Mouse (Mus musculus): ENCODE measurements around the gene Vwa8. TPM values are rescaled to one million over a fixed set of nuclear protein-coding genes. Genes with fewer than 3 reads are reported as not detected.

The Vwa8 gene
- polyA plus RNA-seq, 1 experiment from 2014 or later = 6.0 TPM

DNA sequence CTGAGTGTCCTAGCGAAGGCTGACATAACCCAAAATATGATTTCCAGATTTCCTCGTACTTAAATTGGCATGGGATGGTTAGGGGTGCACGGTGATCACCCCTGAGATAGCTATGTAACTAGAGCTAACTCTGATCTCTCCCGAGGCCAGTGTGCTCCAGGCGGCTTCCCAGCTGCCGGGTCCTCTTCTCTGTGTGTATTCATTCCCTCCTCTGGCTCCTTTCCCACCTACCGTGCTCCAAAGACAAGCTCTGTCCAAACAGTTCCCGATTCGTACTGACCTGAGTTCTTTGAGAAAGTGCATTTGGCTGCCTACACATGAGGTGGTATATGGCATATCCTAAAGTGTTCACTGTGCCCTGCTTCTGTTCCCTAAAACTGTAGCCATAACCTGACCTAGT is 313.8 kb downstream of the Vwa8 start:
- Histone ChIP-seq H3K4me2 (no peak overlapping the region), H3K9me3 (replicated peaks) (no peaks in the 10 kb centered on the region), H3K36me3 (peaks cover 5% of the 10 kb centered on the region; the same call in 1 of the 2 replicates), H3K27ac (no peak overlapping the region), H3K27me3 (no peaks in the 10 kb centered on the region), H3K4me1 (replicated peaks) (no peaks in the 10 kb centered on the region), H3K4me3 (replicated peaks) (no peak overlapping the region), H3K9ac (no peak overlapping the region)
- WGBS (ENCODE audit: insufficient replicate concordance) = 71% methylated on average over 9 of the region's 9 CpGs
- DNase-seq (no peak), ATAC-seq (ENCODE audit: low read depth) (no peak)

DNA sequence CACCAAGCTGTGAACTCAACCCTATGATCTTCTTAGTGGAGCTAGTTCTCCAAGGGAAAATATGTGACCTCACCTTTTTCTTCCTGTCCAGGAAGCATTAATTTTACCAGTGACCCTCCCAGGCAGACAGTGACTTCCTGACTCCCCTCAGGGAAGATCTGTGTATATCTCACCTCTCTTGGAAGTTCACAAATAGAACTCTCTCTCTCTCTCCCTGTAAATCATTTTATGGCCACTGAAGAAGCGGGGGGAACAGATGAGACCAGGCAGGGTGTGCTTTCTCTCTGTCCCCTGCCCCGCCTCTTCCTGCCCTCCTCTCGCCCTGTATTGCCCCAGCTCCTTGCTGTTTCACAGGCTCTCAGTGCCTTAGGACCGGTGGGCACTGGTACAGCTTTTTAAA is 315.5 kb downstream of the Vwa8 start:
- no peaks in the 10 kb centered on the region for H3K27me3 ChIP-seq
- no peak for DNase-seq
- 59% methylated on average over 4 of the region's 4 CpGs for WGBS (ENCODE audit: insufficient replicate concordance)
- H3K4me1 ChIP-seq (replicated peaks) = no peaks in the 10 kb centered on the region
- no peak overlapping the region for H3K9ac ChIP-seq
- H3K9me3 ChIP-seq (replicated peaks) = no peaks in the 10 kb centered on the region
- ATAC-seq (ENCODE audit: low read depth) = no peak
- H3K4me3 ChIP-seq (replicated peaks) = no peak overlapping the region
- H3K36me3 ChIP-seq = peaks cover 5% of the 10 kb centered on the region; the same call in 1 of the 2 replicates
- no peak overlapping the region for H3K27ac ChIP-seq
- no peak overlapping the region for H3K4me2 ChIP-seq

DNA sequence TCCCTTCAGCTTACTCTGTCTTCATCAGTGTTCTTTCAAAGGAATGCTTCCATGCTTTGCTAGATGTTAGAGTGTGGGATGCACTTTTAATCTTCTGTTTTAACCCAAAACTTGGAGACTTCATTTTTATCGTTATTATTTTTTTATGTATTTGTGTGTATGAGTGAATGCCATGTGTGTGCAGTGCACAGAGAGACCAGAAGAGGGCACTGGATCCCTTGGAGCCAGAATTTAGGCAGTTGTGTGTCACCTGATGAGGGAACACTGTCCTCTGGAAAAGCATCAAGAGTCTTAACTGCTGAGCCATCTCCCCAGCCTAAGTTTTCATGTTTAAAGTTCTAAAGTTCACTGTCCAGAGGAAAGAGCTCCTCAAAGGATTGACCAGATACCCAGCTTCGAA is 316.1 kb downstream of the Vwa8 start:
- Histone ChIP-seq H3K4me3 (replicated peaks) (no peak overlapping the region), H3K9me3 (replicated peaks) (no peaks in the 10 kb centered on the region), H3K4me1 (replicated peaks) (no peaks in the 10 kb centered on the region), H3K36me3 (peaks cover 5% of the 10 kb centered on the region; the same call in 1 of the 2 replicates), H3K4me2 (no peak overlapping the region), H3K27ac (no peak overlapping the region), H3K9ac (no peak overlapping the region), H3K27me3 (no peaks in the 10 kb centered on the region)
- ATAC-seq (ENCODE audit: low read depth) (no peak), DNase-seq (no peak)
- 72% methylated on average over 2 of the region's 2 CpGs for WGBS (ENCODE audit: insufficient replicate concordance)

DNA sequence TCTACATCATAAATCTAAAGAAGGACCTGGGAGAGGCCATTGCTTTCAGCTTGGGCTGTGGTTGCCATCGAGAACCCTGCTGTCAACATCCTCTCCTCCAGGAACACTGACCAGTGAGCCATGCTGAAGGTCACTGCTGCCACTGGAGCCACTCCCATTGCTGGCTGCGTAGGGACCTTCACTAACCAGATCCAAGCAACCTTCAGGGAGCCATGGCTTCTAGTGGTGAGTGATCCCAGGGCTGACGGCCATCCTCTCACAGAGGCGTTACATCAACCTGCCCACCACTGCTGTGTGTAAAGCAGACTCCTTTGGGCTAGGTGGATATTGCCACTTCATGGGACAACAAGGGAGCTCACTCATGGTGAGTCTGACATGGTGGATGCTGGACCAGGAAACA is 325.7 kb downstream of the Vwa8 start:
- H3K4me2 ChIP-seq = no peak overlapping the region
- H3K27me3 ChIP-seq = no peaks in the 10 kb centered on the region
- WGBS (ENCODE audit: insufficient replicate concordance) = 80% methylated on average over 4 of the region's 4 CpGs

DNA sequence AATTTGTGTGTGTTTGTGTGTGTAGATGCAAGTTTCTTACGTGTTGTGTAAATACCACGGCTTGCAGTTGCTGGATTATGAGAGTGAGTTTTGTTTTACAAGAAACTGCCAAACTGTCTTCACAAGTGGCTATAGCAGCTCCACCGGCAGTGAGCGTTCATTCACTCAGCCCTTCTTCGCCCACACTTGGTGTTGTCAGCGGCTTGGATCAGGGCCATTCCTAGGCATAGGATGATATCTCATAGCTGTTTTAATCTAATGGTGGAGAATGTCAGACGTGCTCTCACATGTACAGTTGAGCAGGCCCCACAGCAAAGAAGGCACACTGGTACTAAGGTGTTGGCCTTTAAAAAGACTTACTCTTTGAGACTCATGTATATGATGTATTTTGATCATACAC is 328.9 kb downstream of the Vwa8 start:
- Histone ChIP-seq H3K27me3 (no peaks in the 10 kb centered on the region), H3K4me3 (replicated peaks) (no peak overlapping the region), H3K9me3 (replicated peaks) (0 out of 2 replicates have a peak, but pooled peaks cover 6% of the 10 kb centered on the region), H3K4me2 (no peak overlapping the region), H3K27ac (no peak overlapping the region), H3K9ac (no peak overlapping the region), H3K36me3 (peaks cover 13% of the 10 kb centered on the region), H3K4me1 (replicated peaks) (no peaks in the 10 kb centered on the region)
- DNase-seq = no peak
- ATAC-seq (ENCODE audit: low read depth) = no peak
- WGBS (ENCODE audit: insufficient replicate concordance) = 81% methylated on average over 7 of the region's 7 CpGs

More for the DNA sequence above, 325.7 kb downstream of the Vwa8 start:
- Histone ChIP-seq H3K9me3 (replicated peaks) (0 out of 2 replicates have a peak, but pooled peaks cover 6% of the 10 kb centered on the region), H3K4me1 (replicated peaks) (no peaks in the 10 kb centered on the region), H3K9ac (no peak overlapping the region), H3K4me3 (replicated peaks) (no peak overlapping the region), H3K36me3 (peaks cover 13% of the 10 kb centered on the region), H3K27ac (no peak overlapping the region)
- DNase-seq (no peak), ATAC-seq (ENCODE audit: low read depth) (no peak)

DNA sequence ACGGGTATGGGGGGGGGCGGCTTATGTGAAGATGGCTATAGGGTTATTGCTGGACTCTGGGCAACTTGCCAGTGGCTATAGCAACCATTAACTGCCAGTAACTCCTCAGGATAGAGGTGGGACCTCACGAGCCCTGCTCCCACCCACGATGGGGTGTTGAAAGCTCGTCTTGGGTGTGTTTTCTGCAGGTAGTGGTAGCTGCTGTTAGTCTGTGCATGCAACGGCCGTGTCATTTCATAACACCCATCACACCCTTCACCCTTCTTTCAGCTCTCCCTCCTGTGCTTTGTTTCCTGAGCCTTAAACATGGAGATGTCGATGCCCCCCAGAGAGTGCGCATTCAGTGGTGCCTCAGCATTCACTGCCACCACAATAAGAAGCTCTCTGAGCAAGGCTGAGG is 329.4 kb downstream of the Vwa8 start:
- Histone ChIP-seq H3K4me3 (replicated peaks) (no peak overlapping the region), H3K4me1 (replicated peaks) (no peaks in the 10 kb centered on the region), H3K4me2 (no peak overlapping the region), H3K36me3 (peaks cover 13% of the 10 kb centered on the region), H3K27ac (no peak overlapping the region), H3K9ac (no peak overlapping the region), H3K9me3 (replicated peaks) (0 out of 2 replicates have a peak, but pooled peaks cover 6% of the 10 kb centered on the region), H3K27me3 (no peaks in the 10 kb centered on the region)
- DNase-seq = no peak
- ATAC-seq (ENCODE audit: low read depth) = no peak
- 75% methylated on average over 9 of the region's 9 CpGs for WGBS (ENCODE audit: insufficient replicate concordance)

DNA sequence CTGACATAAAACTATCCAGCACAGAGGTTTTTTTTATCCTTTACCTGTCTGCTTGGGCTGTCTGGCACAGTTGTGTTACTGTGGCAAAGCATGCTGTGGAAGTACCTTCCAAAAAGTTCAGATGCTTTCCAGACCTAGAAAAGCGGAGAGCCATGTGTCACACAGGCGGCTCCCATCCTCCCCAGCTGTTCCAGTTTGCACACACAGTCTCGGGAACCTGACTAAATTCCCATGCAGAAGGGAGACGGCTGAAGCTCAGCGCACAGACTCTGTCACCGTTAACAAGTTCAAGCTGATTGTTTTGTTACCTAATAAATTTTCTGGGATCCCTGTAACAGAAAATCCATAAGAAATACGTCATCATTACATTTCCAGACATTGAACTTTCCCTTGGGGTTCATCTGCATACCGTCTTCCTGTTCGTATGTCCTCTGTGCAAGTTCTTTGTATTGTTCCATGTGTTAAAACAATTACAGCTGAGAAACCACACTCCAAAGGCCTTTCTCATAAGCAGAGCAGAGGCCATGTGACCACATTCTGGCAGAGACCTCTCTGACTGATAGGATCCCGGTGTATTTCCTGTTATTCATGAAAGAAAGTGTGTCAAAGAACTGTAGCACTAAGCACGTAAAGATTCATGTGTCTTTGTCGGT is 331.4 kb downstream of the Vwa8 start:
- Histone ChIP-seq H3K36me3 (peaks cover 8% of the 10 kb centered on the region; the same call in 1 of the 2 replicates), H3K27ac (no peak overlapping the region), H3K4me3 (replicated peaks) (no peak overlapping the region), H3K9ac (no peak overlapping the region), H3K27me3 (no peaks in the 10 kb centered on the region), H3K4me1 (replicated peaks) (no peaks in the 10 kb centered on the region), H3K4me2 (no peak overlapping the region), H3K9me3 (replicated peaks) (0 out of 2 replicates have a peak, but pooled peaks cover 6% of the 10 kb centered on the region)
- WGBS (ENCODE audit: insufficient replicate concordance) = 57% methylated on average over 12 of the region's 12 CpGs
- ATAC-seq (ENCODE audit: low read depth) (no peak), DNase-seq (no peak)

DNA sequence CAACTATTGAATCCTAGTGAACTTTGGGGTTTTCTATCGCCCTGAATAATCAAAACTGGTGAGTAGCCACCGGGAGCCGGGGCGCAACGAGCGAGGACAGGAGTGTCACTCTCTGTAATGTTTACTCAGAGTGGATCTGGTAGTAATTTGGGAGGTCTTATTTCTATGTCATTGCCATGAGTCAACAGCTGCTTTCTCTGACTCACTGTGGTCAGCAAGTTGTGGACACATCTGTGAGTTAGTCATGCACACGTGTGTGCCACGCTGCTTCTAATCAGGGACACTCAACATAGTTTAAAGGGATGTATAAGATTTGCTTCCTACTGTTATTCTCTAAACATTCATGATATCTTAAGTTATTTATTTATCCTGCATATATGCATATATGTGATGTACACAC is 332.9 kb downstream of the Vwa8 start:
- WGBS (ENCODE audit: insufficient replicate concordance) = 80% methylated on average over 8 of the region's 8 CpGs
- no peaks in the 10 kb centered on the region for H3K27me3 ChIP-seq
- H3K4me2 ChIP-seq = no peak overlapping the region
- ATAC-seq (ENCODE audit: low read depth) (no peak), DNase-seq (no peak)
- no peak overlapping the region for H3K9ac ChIP-seq
- H3K27ac ChIP-seq = no peak overlapping the region
- peaks cover 6% of the 10 kb centered on the region; the same call in 1 of the 2 replicates for H3K36me3 ChIP-seq
- no peak overlapping the region for H3K4me3 ChIP-seq (replicated peaks)
- H3K9me3 ChIP-seq (replicated peaks) = no peaks in the 10 kb centered on the region
- H3K4me1 ChIP-seq (replicated peaks) = no peaks in the 10 kb centered on the region

DNA sequence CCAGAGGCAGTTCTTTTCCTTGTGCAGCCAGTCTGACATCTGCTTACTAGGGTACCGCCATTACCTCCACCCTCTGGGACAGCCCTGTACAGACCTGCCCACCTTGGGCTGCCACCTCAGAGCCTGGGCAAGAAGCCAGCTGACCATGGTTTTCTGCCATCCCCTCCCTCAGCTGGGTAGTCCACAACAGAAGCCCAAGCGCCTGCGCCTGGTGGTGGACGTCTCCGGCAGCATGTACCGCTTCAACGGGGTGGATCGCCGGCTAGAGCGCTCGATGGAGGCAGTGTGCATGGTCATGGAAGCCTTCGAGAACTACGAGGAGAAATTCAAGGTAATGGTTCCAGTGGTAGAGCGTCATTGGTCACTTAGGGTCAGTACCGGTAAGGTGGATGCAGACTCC is 333.9 kb downstream of the Vwa8 start:
- Histone ChIP-seq H3K36me3 (peaks cover 6% of the 10 kb centered on the region; the same call in 1 of the 2 replicates), H3K4me2 (no peak overlapping the region), H3K27ac (no peak overlapping the region), H3K9ac (no peak overlapping the region), H3K9me3 (replicated peaks) (no peaks in the 10 kb centered on the region), H3K4me3 (replicated peaks) (no peak overlapping the region), H3K4me1 (replicated peaks) (no peaks in the 10 kb centered on the region), H3K27me3 (no peaks in the 10 kb centered on the region)
- whole genome bisulfite sequencing (ENCODE audit: insufficient replicate concordance) = 90% methylated on average over 15 of the region's 15 CpGs
- no peak for DNase-seq
- ATAC-seq (ENCODE audit: low read depth) = no peak

DNA sequence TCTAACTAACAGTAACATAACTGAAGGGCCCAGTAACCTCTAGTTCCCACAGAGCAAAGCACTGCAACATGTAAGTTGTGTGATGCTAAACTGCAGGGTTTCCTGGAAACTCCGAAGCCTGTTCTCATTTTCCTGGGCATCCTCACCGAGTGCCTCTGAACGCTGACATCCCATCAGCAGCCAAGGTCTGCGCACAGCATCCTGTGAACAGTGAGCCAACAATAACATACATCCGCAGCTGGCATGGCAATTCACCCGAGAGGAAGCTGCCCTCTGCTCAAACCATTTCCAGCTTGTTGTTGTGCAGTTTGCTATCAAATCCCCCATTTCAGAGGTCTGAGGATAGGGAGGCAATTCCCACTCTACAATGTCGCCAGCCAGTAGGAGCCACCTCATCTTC is 334.4 kb downstream of the Vwa8 start:
- H3K27ac ChIP-seq = no peak overlapping the region
- no peaks in the 10 kb centered on the region for H3K27me3 ChIP-seq
- no peak for DNase-seq
- no peak for ATAC-seq (ENCODE audit: low read depth)
- peaks cover 6% of the 10 kb centered on the region; the same call in 1 of the 2 replicates for H3K36me3 ChIP-seq
- H3K4me1 ChIP-seq (replicated peaks) = no peaks in the 10 kb centered on the region
- H3K9me3 ChIP-seq (replicated peaks) = no peaks in the 10 kb centered on the region
- WGBS (ENCODE audit: insufficient replicate concordance) = 73% methylated on average over 7 of the region's 7 CpGs
- no peak overlapping the region for H3K9ac ChIP-seq
- no peak overlapping the region for H3K4me3 ChIP-seq (replicated peaks)
- H3K4me2 ChIP-seq = no peak overlapping the region

DNA sequence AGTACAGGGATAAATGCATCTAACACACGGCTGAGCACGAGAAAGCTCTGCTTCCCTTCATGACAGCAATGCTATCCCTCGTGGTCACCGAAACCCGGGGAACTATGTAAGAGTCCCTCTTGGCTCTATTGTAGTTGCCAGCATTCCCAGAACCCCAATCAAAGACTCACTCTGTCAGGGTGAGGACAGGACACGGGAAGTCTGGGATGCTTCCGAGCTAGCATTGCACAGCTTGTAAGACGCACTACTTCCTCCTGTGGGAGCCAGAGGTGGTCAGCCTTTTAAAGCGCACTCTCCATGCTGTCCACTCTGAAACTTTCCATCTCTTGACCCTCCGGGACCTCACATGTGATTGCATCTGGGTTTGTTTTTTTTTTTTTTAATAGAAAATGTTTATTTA is 335.2 kb downstream of the Vwa8 start:
- H3K36me3 ChIP-seq = peaks cover 6% of the 10 kb centered on the region; the same call in 1 of the 2 replicates
- ATAC-seq (ENCODE audit: low read depth) = no peak
- H3K4me2 ChIP-seq = no peak overlapping the region
- no peak overlapping the region for H3K27ac ChIP-seq
- H3K27me3 ChIP-seq = no peaks in the 10 kb centered on the region
- no peak for DNase-seq
- no peaks in the 10 kb centered on the region for H3K4me1 ChIP-seq (replicated peaks)
- H3K4me3 ChIP-seq (replicated peaks) = no peak overlapping the region
- no peak overlapping the region for H3K9ac ChIP-seq
- WGBS (ENCODE audit: insufficient replicate concordance) = 76% methylated on average over 10 of the region's 10 CpGs
- H3K9me3 ChIP-seq (replicated peaks) = no peaks in the 10 kb centered on the region

DNA sequence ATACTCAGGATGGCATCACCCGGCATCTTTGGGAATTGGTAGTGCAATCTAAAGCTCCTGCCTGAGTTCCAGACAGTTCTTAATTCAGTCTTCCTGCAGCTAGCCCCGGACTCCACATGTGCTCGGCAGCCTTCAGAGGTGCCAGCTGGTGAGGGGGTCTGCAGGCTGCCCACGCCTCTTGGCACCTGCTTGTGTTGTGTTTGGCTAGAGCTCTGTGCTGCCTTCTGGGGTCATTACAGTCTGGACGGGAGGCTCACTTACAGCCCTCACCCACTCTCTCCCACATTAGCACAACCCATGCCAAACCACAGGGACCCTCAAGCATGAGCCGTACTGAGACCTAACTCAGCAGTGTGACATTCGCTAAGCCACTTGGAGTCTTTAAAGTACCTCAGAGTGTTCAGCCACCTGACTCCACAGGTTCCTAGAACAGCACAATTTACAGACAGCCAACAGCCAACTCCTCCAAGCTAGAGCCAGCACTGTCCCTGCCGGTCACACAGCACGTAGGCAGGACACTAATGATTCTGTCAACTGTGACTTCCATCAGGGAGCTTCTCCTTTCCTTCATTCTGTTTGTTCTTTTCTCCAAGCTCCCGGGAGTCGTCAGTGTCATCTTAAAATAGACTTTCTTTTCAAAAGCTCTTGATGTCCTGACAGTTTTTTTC is 336.3 kb downstream of the Vwa8 start:
- 78% methylated on average over 11 of the region's 11 CpGs for WGBS (ENCODE audit: insufficient replicate concordance)

More for the DNA sequence above, 336.3 kb downstream of the Vwa8 start:
- no peak overlapping the region for H3K4me2 ChIP-seq
- DNase-seq (no peak), ATAC-seq (ENCODE audit: low read depth) (no peak)
- peaks cover 6% of the 10 kb centered on the region; the same call in 1 of the 2 replicates for H3K36me3 ChIP-seq
- no peaks in the 10 kb centered on the region for H3K27me3 ChIP-seq
- no peak overlapping the region for H3K4me3 ChIP-seq (replicated peaks)
- H3K9ac ChIP-seq = no peak overlapping the region
- H3K9me3 ChIP-seq (replicated peaks) = no peaks in the 10 kb centered on the region
- no peak overlapping the region for H3K27ac ChIP-seq
- H3K4me1 ChIP-seq (replicated peaks) = no peaks in the 10 kb centered on the region

All from liver, embryonic 13.5 days (tissue).